Mouse (Mus musculus): Measurements from ENCODE around the gene Dcbld2. TPM values are rescaled to one million over a fixed set of nuclear protein-coding genes. Genes with fewer than 3 reads are reported as not detected.

Dcbld2 gene
- 19.0 and 19.6 TPM in 2 replicates for polyA plus RNA-seq (2014; fragmentation: Nextera tagmentation; extraction: Ambion mirVana)

DNA sequence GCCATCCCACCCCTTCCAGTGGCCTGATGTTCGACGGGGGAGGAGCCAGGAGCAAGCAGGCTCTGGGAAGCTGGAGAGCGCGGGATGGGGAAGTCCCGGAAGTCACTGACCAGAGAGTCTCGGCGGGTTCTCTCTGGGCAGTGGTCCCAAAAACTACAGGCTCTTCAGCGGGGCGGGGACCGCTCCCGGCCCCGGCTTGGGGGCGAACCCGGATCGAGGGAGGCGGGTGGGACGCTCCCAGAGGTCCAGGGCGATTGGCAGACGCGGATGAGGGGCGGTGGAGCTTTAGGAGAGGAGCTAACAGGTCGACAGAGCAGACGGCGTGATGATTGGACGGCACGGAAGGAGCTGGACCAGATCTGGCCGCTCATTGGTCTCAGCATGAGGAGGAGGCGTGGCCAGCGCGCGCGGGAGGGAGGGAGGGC lies at the start of gene Dcbld2:
TSS of gene Dcbld2 (plus strand) at position 382 of the 425 bp plus-strand sequence.
- Histone ChIP-seq H3K9ac (ENCODE audit: low read depth, low read length) (peak within 1 kb of the TSS; percentile 93), H3K4me3 (ENCODE audit: low read depth, low read length) (peak within 1 kb of the TSS; percentile 89), H3K36me3 (ENCODE audit: control insufficient read depth, insufficient read depth, low read length) (no peaks in the 10 kb centered on the region), H3K4me2 (peak within 1 kb of the TSS; percentile 80), H3K9me3 (replicated peaks; ENCODE audit: control insufficient read depth, low read length) (no peaks in the 10 kb centered on the region), H3K27me3 (ENCODE audit: control insufficient read depth, insufficient read depth, low read length) (no peaks in the 10 kb centered on the region), H3K27ac (ENCODE audit: low read depth, low read length) (peak within 1 kb of the TSS; percentile 86), H3K4me1 (ENCODE audit: control insufficient read depth, insufficient read depth, low read length) (peaks cover 18% of the 10 kb centered on the region)
- ATAC-seq (replicated peaks; ENCODE audit: insufficient number of reproducible peaks, low FRiP score, low TSS enrichment) = peak; percentile 99
- 0% methylated on average over 25 of the region's 32 CpGs for WGBS (ENCODE audit: insufficient replicate concordance)

DNA sequence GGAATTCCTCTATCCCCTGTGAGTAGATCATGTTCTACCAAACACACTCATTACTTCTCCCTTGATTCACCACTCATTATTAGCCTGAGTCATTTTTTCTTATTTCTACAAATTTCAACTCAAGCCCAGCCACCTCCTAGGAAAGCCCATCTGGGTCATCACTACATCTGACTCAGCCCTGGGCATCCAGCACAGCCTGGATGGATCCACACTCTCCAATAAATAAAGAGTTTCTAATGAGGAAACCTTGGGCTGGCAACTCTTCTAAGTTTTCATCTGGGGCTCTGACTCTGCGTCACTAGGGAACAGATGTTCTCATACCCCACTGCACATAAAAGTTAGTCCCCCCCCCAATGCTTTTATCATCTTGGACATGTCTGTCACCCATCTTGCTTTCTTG lies 31.1 kb upstream of the Dcbld2 start:
- H3K36me3 ChIP-seq (ENCODE audit: control insufficient read depth, insufficient read depth, low read length) = no peaks in the 10 kb centered on the region
- H3K9ac ChIP-seq (ENCODE audit: low read depth, low read length) = no peak overlapping the region
- no peaks in the 10 kb centered on the region for H3K27me3 ChIP-seq (ENCODE audit: control insufficient read depth, insufficient read depth, low read length)
- no peak for ATAC-seq (replicated peaks; ENCODE audit: insufficient number of reproducible peaks, low FRiP score, low TSS enrichment)
- WGBS (ENCODE audit: insufficient replicate concordance) = 56% methylated on average over 1 of the region's 1 CpGs
- H3K27ac ChIP-seq (ENCODE audit: low read depth, low read length) = no peak overlapping the region
- no peak overlapping the region for H3K4me2 ChIP-seq
- H3K4me1 ChIP-seq (ENCODE audit: control insufficient read depth, insufficient read depth, low read length) = no peaks in the 10 kb centered on the region
- no peak overlapping the region for H3K4me3 ChIP-seq (ENCODE audit: low read depth, low read length)
- H3K9me3 ChIP-seq (replicated peaks; ENCODE audit: control insufficient read depth, low read length) = no peaks in the 10 kb centered on the region

DNA sequence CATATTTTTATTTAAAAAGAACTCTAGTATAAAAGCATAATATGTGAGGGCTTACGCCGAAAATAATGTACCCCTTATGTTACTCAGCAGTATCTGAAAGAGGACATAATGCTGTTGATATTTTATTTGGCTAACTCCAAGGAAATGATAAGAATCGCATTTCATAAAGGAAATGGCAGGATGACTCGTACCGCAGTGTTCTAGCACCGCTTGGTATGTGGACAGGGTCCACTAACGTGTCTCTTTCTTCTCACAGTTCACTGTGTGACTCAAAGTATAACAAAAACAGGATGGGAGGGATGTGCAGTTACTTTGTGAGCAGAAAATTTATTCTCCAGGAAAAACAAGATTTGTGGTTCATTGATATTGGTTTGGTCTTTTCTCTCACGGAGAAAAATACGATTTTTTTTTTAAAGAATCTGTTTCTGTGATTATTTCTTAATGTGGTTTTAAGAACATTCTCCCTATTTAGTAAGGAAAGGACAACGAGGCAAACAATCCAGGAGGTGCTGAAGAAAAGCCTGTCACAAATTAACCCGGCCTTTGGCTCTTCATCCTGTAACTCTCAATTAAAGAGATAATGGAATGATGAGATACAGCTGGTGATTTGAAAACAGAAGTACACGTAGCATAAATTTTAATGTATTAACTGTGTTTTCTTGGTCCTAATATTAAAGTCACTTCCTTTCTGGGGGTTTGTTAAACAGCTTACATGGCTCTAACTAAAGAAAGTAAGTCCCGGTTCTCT lies 30.3 kb upstream of the Dcbld2 start:
- Histone ChIP-seq H3K4me2 (no peak overlapping the region), H3K4me1 (ENCODE audit: control insufficient read depth, insufficient read depth, low read length) (no peaks in the 10 kb centered on the region), H3K4me3 (ENCODE audit: low read depth, low read length) (no peak overlapping the region), H3K27ac (ENCODE audit: low read depth, low read length) (no peak overlapping the region), H3K9me3 (replicated peaks; ENCODE audit: control insufficient read depth, low read length) (no peaks in the 10 kb centered on the region), H3K36me3 (ENCODE audit: control insufficient read depth, insufficient read depth, low read length) (no peaks in the 10 kb centered on the region), H3K9ac (ENCODE audit: low read depth, low read length) (no peak overlapping the region), H3K27me3 (ENCODE audit: control insufficient read depth, insufficient read depth, low read length) (no peaks in the 10 kb centered on the region)
- 56% methylated on average over 13 of the region's 13 CpGs for WGBS (ENCODE audit: insufficient replicate concordance)
- no peak for ATAC-seq (replicated peaks; ENCODE audit: insufficient number of reproducible peaks, low FRiP score, low TSS enrichment)

DNA sequence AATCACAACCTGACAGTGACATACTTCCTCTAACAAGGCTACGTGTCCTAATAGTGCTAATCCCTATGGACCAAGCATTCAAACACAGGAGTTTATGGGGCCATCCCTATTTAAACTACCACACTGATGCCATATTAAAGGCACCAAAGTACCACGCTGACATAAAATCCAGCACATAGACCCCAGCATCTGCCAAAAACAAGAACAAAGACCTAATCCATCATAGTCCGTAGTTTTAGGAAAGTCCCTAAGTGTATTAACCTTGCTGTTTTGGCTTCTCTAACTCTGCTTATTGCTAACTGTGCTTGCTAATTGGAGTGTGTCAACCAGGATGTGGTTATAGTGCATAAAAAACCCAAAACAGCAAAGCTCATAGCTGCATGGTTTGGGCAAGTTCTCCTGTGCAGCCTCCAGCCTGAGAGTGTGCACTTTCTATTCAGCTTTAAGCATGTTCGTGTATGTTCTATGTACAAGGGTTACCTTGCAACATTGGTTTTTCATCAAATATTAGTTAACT lies 21.9 kb upstream of the Dcbld2 start:
- H3K9ac ChIP-seq (ENCODE audit: low read depth, low read length) = no peak overlapping the region
- no peaks in the 10 kb centered on the region for H3K4me1 ChIP-seq (ENCODE audit: control insufficient read depth, insufficient read depth, low read length)
- no peaks in the 10 kb centered on the region for H3K27me3 ChIP-seq (ENCODE audit: control insufficient read depth, insufficient read depth, low read length)
- no peak for ATAC-seq (replicated peaks; ENCODE audit: insufficient number of reproducible peaks, low FRiP score, low TSS enrichment)
- H3K36me3 ChIP-seq (ENCODE audit: control insufficient read depth, insufficient read depth, low read length) = no peaks in the 10 kb centered on the region
- H3K4me3 ChIP-seq (ENCODE audit: low read depth, low read length) = no peak overlapping the region
- WGBS (ENCODE audit: insufficient replicate concordance) = 82% methylated on average over 4 of the region's 4 CpGs
- H3K9me3 ChIP-seq (replicated peaks; ENCODE audit: control insufficient read depth, low read length) = no peaks in the 10 kb centered on the region
- H3K4me2 ChIP-seq = no peak overlapping the region
- H3K27ac ChIP-seq (ENCODE audit: low read depth, low read length) = no peak overlapping the region

DNA sequence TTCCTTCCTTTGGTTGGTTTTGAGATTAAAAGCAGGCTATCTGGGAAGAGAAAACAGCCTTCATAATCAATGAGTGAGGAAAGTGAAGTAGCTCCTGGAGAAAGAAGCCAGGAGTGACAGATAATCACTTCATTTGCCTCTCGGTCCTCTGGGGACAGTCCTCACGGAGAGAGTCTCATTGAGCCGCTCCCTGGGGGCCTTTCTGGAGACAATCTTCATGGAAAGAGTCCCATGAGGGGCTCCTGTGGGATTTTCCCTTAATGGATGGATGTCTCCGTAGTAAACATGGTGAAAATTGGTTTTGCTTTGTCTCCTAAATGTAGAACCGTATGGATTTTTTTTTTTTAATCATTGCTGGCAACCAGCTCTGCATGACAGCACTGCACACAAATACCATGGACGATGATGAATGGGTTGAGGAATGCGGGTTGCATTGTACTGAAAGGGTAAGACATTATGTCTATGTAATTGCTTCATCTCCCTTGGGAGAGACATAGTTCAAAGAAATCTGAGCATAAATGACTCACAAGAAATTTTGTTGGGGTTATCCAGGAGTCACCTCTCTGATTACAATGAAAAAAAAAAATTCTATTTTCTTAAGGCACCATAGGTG lies 19.0 kb upstream of the Dcbld2 start:
- H3K27me3 ChIP-seq (ENCODE audit: control insufficient read depth, insufficient read depth, low read length) = no peaks in the 10 kb centered on the region
- H3K9me3 ChIP-seq (replicated peaks; ENCODE audit: control insufficient read depth, low read length) = no peaks in the 10 kb centered on the region
- H3K4me1 ChIP-seq (ENCODE audit: control insufficient read depth, insufficient read depth, low read length) = no peaks in the 10 kb centered on the region
- H3K4me3 ChIP-seq (ENCODE audit: low read depth, low read length) = no peak overlapping the region
- H3K36me3 ChIP-seq (ENCODE audit: control insufficient read depth, insufficient read depth, low read length) = no peaks in the 10 kb centered on the region
- WGBS (ENCODE audit: insufficient replicate concordance) = 48% methylated on average over 7 of the region's 7 CpGs
- H3K27ac ChIP-seq (ENCODE audit: low read depth, low read length) = no peak overlapping the region
- no peak for ATAC-seq (replicated peaks; ENCODE audit: insufficient number of reproducible peaks, low FRiP score, low TSS enrichment)
- H3K4me2 ChIP-seq = no peak overlapping the region
- H3K9ac ChIP-seq (ENCODE audit: low read depth, low read length) = no peak overlapping the region

DNA sequence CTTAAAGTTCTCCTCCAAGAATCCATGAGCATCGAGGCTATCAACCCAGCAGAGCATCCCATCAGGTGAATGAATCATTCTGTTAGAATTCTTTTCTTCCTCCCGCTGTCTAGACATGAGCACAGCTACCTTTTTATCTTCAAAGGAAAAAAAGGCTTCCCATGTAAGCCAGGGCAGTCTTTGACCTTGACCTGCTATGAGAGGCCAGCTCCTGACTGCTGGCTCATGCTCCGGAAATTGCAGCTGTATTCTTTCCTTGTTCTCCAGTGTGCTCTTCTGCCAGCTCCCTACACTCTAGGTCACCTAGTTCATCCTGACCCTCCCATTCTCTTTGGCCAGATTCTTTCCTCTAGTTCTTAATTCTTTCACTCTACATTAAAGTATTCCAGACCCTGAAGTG lies 15.2 kb upstream of the Dcbld2 start:
- no peaks in the 10 kb centered on the region for H3K9me3 ChIP-seq (replicated peaks; ENCODE audit: control insufficient read depth, low read length)
- H3K36me3 ChIP-seq (ENCODE audit: control insufficient read depth, insufficient read depth, low read length) = no peaks in the 10 kb centered on the region
- 53% methylated on average over 3 of the region's 3 CpGs for WGBS (ENCODE audit: insufficient replicate concordance)
- no peak overlapping the region for H3K9ac ChIP-seq (ENCODE audit: low read depth, low read length)
- H3K4me1 ChIP-seq (ENCODE audit: control insufficient read depth, insufficient read depth, low read length) = no peaks in the 10 kb centered on the region
- H3K27me3 ChIP-seq (ENCODE audit: control insufficient read depth, insufficient read depth, low read length) = no peaks in the 10 kb centered on the region
- ATAC-seq (replicated peaks; ENCODE audit: insufficient number of reproducible peaks, low FRiP score, low TSS enrichment) = no peak
- no peak overlapping the region for H3K4me2 ChIP-seq
- no peak overlapping the region for H3K27ac ChIP-seq (ENCODE audit: low read depth, low read length)
- no peak overlapping the region for H3K4me3 ChIP-seq (ENCODE audit: low read depth, low read length)

GRCm38 (mm10) chr16:58394156-58394555 lies 14.1 kb upstream of the Dcbld2 start:
- no peak for ATAC-seq (replicated peaks; ENCODE audit: insufficient number of reproducible peaks, low FRiP score, low TSS enrichment)
- Histone ChIP-seq H3K36me3 (ENCODE audit: control insufficient read depth, insufficient read depth, low read length) (no peaks in the 10 kb centered on the region), H3K4me1 (ENCODE audit: control insufficient read depth, insufficient read depth, low read length) (no peaks in the 10 kb centered on the region), H3K27ac (ENCODE audit: low read depth, low read length) (no peak overlapping the region), H3K27me3 (ENCODE audit: control insufficient read depth, insufficient read depth, low read length) (no peaks in the 10 kb centered on the region), H3K9me3 (replicated peaks; ENCODE audit: control insufficient read depth, low read length) (no peaks in the 10 kb centered on the region), H3K4me3 (ENCODE audit: low read depth, low read length) (no peak overlapping the region), H3K9ac (ENCODE audit: low read depth, low read length) (no peak overlapping the region), H3K4me2 (no peak overlapping the region)
- WGBS (ENCODE audit: insufficient replicate concordance) = 65% methylated on average over 5 of the region's 5 CpGs

- no peaks in the 10 kb centered on the region for H3K36me3 ChIP-seq (ENCODE audit: control insufficient read depth, insufficient read depth, low read length)
- H3K4me3 ChIP-seq (ENCODE audit: low read depth, low read length) = no peak overlapping the region
- ATAC-seq (replicated peaks; ENCODE audit: insufficient number of reproducible peaks, low FRiP score, low TSS enrichment) = no peak
- H3K9ac ChIP-seq (ENCODE audit: low read depth, low read length) = no peak overlapping the region
- no peaks in the 10 kb centered on the region for H3K4me1 ChIP-seq (ENCODE audit: control insufficient read depth, insufficient read depth, low read length)
- no peak overlapping the region for H3K4me2 ChIP-seq
- H3K27ac ChIP-seq (ENCODE audit: low read depth, low read length) = no peak overlapping the region
- WGBS (ENCODE audit: insufficient replicate concordance) = 73% methylated on average over 3 of the region's 3 CpGs
- H3K9me3 ChIP-seq (replicated peaks; ENCODE audit: control insufficient read depth, low read length) = no peaks in the 10 kb centered on the region
- H3K27me3 ChIP-seq (ENCODE audit: control insufficient read depth, insufficient read depth, low read length) = no peaks in the 10 kb centered on the region
Measured at GRCm38 (mm10) chr16:58398604-58399003, 9.6 kb upstream of the Dcbld2 start.

Measured in heart, embryonic 11.5 days (tissue).